Mouse (Mus musculus): Measurements from ENCODE around the gene Themis. TPM values are rescaled to one million over a fixed set of nuclear protein-coding genes. Genes with fewer than 3 reads are reported as not detected.

The Themis gene
- 1.6 and 2.9 TPM in 2 replicates for total RNA-seq (2021)
- long read RNA-seq, experiment 1, partial matches to known transcripts: 1 of 1 reads
- long read RNA-seq, experiment 1, other reads (novel, unspliced or antisense): 0 of 1 reads
- long read RNA-seq, experiment 2: 0 reads

DNA sequence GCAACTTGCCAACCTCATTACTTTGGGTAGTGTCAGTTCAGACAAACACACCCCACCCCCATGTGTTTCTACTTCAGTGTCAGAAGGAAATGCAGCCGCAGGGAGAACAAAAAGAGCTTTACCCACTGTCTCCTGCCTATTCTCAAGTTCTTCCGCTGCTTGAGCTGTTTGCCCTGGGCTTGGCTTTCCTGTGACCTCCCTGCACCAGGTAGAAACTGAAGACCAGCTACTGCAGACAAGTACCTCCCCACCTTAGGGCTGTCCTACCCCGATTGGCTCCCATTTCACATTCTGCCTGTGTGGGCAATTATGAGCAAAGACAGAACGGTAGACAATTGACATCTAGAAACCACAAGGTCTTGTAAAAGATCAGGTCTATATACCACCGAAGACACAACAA lies at the start of gene Themis:
Gene Themis (plus strand): TSS at position 100 of the 400 bp plus-strand sequence.
- no peak for DNase-seq

DNA sequence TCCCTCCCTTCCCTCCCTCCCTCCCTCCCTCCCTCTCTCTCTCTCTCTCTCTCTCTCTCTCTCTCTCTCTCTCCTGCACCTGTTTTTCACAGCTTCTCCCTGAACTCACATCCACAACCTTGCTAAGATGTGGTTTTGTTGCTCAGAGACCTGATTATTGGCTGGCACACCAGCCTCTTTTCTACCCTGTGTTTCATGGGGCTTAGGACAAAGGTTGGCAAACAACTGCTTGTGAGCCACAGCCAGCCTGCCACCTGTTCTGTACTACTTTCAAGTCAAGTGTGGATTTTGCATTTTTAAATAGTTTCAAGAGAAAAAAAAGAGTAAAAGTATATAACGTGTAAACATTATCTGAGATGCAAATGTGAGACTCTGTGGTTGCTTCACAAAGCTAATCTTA lies 48.7 kb upstream of the Themis start:
- no peak for DNase-seq

DNA sequence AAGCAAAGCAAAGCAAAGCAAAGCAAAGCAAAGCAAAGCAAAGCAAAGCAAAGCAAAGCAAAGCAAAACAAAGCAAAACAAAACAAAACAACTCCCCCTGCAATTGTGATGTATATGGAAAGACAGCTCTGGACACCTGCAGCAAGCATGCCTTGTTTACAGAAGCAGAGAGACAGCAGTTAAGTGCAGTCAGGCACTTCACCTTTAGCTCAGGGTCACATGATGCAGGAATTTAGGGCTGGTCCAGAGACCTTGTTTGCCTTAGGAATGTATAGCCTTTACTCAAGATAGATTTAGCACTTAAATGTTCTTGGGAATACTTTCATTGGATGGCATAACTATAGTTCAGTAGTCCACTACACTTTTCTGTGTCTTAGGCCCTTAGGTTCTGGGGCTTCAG lies 32.1 kb upstream of the Themis start:
- DNase-seq: no peak

DNA sequence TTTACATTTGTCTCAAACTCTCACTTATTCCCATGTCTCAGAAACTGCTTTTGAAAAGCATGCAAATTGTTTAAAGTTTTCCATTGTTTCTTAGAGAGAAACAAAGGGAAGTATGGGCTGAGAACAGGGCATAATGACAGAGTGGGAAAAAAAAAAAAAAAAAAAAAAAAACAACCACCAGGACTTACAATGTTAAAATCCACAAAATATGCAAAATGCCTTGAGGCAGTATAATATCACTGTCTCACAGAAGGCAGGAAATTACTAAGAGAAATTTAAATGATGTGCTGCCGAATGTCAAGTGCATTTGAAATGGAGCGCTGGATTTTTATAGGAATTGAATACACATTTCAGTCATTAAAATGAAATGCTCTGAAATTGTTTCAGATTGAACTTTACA lies 26.3 kb upstream of the Themis start:
- no peak for DNase-seq

DNA sequence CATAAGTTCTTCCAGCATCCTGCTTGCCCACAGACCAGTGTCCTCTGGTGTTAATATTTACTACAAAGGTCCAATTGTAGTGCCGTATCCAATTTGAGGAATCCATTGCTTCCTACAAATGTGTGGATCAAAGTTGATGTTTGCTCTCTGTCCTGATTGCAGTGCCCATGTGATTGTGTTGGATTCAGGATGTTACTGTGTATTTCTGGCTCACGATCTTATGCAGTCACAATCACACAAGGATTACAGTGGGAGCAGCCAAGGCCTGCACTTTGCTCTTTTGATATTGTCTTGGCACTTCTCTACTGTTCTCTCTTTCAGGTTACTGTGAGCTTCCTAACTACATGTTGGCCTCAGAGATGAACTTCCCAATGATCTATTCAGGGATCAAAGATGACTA lies 20.3 kb upstream of the Themis start:
- no peak for DNase-seq

DNA sequence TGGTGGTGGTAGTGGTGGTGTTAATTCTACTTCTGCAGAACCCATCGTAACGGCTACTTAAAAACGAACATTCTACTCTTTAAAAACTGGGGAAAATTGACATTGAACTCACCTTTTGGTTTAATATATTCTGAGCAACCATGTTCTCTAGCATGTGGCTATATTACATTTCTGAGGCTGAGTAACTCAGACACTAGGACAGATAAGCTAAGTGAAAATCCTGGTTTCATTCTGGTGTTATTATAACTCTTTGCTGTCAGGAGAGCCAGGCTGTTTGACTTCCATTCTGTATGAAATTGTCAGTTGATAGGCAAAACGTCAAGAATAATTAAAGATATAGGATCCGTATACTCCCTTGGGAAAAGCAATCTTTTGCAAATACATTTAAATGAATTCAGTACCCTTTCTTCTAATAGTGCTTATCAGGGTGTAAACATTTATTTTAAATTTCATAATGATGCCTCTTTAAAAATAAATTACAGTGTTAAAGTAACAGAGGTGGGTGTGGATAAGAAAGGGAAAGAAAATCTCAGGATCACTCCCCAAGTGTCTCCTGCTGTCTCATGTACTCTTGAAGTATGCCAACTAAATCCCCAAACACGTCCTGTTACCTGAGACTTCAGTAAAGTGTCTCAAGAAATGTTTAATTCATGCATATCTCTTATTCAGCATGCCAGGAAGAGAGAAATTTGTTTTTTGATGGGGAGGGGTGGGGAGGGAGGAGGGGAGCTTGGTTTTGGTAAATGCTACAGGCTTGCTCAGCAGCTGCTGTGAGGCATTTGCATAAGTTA lies 18.9 kb upstream of the Themis start:
- no peak for DNase-seq

DNA sequence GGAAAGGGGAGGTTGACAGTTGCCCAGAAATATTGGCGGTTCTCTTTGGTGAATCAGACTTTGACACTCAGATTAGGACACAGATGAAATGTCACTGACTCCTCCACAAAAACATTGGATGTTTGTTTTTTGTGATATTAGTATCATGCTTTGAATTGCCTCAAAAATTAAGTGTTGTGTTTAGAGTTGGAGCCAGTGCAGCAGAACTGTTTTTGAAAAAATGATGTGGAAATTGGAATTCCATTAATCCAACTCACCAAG lies 18.3 kb upstream of the Themis start:
- DNase-seq: no peak

DNA sequence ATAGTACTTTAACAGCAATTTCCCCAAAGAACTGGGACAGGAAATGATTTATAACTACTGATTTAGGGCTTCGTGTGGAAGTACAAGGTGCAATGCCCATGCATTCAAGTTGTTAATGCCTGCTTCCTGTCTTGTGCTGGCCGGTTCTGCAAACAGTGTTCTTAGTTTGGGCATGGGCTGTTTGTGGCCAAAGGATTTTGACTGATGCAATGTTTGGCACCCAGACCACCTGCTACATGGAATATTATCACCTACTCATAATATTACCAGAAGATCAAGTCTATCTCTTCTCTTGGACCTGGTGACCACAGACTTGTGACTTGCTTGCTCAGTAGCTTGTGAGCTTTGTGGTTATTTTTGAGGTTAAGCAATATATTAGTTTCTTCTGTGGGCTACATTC lies 16.2 kb upstream of the Themis start:
- DNase-seq: no peak

DNA sequence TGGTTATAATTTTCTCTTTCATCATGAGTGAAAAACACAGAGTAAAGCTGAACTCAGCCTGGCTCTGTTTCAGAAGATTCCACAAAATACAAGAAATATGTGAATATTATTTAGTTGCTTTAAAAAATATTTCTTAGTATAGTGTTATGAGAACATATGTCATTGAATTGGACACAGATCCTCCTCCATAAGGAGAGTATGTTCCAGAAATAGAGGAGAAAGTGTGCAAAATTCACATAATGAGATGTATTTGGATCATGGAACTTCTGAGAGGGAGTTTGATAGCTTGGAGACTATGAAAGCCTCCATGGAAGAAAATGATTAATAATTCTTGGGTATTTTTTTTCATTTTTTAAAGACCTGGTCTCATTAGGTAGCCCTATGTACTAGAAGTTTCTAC lies 13.4 kb upstream of the Themis start:
- no peak for DNase-seq

DNA sequence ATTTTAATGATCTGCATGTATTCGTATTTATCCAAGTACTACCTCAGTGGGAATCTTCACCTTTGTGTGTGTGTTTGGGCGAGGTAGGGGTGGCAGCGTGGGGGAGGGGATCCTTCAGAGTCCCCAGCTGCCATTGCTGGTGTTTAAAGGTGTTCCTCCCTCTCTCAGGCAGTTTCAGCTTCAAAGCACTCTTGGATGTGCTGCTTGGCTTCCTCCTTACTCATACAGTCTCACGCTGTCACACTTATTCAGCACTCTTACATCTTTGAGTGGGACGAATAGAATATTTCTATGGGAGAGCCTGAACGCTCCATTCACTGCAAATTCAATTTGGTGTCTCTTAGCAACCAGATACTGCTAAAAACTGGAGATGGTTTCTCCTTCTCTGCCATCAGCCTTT lies 3.0 kb upstream of the Themis start:
- DNase-seq: no peak

DNA sequence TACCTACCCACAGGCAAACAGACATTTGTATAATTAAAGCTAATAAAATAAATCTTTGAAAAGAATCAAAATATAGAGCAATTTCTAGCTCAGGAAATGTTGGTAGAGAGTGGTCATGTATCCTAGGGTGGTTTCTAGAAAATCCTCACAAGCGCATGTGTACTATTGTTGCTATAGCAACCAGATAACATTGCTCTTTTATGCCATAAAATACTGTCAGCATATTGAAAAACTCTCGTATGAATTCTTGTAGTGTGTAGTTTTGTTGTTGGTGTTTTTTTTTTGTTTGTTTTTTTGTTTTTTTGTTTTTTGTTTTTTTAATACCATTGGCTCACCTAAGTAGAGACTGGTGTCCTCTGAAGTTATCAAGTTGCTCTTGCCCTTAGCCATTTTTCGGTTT lies 5.8 kb downstream of the Themis start:
- DNase-seq: no peak

DNA sequence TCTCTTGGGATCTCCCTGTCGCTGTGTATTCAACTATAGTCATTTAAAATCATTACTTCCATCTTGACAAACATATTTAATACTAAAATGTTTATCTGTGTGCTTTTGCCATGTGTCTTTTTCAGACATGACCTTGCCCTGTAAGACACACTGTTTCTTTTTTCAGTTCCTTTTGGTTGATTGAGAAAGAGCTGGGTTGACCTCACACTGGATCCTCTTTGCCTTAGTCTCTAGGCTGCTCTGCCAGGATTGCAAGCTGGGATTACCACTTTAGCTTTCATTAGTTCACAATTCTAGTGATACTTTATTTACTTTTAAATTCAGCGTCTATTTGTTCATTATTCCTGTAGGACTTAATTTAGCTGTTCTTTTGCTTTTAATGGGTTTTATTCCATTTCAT lies 7.2 kb downstream of the Themis start:
- DNase-seq: no peak

DNA sequence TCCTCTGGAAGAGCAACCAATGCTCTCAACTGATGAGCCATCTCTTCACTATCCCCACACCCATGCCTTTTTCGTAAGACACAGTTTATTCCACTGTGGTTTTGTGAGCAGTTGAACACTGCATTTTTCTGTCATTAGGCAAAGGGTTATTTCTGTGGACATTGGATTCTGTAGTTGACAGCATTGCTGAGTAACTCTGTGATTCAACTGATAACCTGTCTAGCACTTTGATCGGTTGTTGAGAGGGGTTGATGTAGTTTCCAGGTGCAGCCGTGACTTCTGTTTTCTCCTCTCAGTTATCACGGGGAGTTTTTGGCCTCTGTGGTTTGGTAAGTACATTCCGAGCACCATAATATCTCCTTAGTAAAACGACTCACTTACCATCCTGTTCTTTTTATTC lies 26.8 kb downstream of the Themis start:
- no peak for DNase-seq

DNA sequence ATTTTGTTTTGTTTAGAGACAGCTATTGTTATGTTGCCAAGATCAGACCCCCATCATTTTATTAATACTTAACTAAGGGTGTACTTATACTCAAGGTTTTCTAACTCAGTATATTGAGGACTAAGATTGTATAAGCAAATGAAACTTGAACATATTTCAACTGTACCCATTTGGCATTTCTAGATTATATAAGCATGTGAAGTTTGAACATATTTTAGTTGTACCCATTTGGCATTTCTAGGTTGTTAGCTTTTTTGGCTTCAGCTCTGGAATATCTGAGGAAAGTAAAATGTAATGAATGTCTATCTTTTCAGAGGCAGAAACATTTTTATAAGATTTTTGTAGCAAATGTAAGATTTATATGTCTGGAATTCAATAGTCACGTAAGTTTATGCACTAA lies 27.9 kb downstream of the Themis start:
- DNase-seq: no peak

DNA sequence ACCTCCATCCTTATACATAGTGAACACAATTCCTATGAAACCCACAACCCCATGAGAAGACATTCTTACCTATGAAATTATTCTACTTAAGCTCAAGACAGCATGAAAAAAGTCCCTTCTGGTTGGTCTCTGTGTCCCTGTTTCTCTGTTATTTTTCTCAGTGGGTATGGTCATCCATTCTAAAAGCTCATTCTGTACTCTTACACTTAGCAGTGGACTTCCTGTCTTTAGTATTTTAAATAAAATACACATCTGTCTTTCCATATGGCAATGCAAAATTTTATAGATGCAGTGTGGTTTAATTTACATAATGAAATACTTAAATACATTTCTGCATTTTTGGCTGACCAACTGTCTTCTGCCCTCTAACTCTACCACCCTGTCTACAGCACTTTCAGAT lies 30.0 kb downstream of the Themis start:
- no peak for DNase-seq

DNA sequence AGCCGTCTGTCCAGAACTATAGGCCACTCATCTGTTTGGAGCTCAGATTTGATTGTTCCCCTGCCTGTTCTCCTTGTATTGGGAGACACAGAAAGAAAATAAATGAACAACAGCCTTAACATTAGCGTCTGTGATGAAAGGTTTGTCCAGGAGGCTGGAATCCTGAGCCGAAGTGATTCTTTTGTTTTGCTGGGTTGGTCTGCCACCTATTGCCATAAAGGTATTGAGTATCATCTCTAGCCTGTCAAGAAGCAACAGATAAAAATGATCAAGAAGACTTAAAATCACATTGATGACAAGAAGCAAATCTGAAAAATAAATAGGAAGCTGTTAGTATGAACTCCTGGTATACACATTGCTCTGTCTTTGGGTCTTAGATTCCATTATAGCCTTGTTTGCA lies 53.7 kb downstream of the Themis start:
- no peak for DNase-seq

DNA sequence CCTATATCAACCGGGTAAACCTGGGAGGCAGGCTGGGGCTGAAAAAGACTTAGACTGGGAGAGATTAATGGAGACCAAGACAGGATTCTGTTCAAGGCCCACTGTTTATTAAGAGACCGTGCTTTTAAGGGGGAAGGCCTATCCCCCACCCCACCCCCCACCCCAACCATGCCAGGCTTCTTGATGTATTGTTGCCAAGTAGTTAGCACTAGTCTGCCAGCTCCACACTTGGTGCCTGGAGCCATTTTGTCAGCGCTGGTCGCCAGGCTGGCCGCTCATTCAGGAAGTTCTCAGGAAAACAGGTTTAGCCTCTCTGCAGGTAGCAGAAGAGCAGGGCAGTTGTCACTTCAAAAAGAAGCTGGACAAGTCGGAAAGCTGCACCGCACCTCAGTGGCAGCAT lies 55.1 kb downstream of the Themis start:
- no peak for DNase-seq

DNA sequence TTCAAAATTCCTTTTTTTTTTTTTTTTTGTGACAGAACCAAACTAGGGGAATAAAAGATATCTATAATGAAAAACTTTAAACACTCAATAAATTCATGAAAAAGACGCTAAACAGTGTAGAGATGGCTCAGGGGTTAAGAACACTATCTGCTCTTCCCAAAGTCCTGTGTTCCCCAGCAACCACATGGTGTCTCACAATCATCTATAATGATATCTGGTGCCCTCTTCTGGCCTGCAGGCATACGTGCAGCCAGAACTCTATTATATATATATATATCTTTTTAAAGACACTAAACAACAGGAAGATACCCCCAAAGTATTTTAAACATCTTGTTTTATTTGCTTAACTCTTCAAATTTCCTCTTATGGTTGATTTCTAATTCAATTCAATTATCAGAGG lies 62.0 kb downstream of the Themis start:
- DNase-seq: peak; percentile 24

DNA sequence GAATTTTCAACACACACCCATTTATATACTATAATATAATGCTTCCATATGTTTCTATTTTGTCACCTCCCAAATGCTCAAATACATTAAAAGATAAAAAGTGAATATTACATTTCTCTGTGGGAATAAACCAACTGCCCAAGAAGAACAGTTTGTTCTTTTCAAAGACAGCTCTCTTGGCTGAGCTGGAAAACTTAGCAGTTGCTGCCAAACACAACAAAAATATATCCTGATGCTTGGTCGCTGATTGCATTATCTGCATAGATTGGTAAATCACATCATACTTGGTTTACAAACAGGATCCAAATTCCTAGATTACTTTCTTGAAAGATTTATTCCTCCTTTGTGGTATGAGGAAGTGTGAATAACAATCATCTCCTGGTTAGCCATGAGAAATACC lies 69.8 kb downstream of the Themis start:
- DNase-seq: no peak

DNA sequence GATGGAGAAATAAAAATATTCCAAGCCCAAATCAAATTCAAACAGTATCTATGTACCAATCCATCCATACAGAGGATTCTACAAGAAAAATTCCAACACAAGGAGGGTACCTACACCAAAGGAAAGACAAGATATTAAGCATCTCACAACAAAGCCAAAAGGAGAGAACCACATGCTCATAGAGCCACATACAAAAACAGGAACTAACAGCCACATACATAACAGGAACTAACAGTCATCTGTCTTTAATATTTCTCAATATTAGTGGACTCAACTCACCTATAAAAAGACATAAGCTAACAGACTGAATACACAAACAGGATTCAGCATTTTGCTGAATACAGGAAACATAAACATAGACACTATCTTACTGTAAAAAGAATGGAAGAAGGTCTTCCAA lies 78.3 kb downstream of the Themis start:
- DNase-seq: no peak

DNA sequence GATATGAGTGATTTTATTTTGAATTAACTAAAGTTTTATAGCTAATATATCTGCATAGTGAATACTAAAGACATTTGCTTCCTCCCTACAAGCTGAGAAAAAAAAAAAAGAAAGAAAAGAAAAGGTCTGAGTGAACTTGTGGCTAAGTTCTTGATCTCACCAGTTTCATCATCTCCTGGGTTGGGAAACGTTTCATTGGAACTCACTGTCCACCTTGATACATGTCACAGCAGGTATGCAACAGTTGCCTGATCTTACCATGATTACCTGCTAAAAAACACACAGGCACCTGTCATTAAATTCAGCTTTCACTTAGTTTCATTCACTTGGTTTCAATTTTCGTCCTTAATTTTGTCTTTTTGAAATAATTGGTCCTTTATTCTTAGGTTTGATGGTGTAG lies 85.2 kb downstream of the Themis start:
- no peak for DNase-seq

DNA sequence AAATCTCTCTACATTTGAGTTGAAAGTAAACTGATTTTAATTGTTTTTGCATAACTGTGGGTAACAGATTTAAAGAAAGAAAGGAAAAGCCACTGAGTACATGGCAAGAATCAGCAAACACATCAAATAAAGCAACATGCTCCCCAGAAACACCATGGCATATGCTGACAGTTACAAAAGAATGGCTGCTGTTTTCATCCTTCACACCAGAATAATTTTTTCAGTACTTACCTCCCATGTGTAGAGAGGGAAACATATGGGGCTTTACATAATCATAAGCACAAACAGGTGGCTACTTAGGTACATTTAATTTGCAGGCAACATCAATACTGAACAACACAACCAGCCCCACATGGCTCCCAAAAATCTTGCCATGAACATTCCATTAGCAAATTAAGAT lies 86.8 kb downstream of the Themis start:
- DNase-seq: no peak

DNA sequence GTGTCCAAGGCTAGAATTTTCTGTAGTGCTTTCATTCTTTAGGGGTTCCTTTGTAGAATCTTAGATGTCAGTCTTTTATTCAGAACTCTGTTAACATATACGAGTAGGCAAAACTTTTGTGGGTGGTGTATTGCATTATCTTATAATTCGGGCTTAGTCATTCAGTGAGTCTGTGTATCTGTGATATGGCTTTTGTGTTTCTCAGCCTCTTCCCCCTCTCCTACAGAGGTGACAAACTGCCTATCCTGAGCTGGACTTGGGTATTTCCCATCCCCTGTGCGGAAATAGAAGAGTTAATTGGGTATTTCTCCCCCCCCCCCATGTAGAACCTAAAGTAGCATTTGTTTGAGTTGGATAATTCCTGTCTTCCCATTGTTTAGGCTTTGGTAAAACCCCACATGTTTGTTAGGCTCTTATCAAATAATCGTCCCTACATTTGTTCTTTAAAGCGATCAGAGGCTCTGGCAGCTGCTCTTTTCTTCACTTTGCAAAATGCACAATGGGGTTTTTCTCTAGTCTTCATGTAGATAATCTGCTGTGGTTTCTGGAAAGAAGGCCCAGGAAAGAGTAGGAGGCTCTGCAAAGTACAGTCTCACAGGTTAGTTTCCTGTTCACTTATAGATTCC lies 108.7 kb downstream of the Themis start:
- no peak for DNase-seq

DNA sequence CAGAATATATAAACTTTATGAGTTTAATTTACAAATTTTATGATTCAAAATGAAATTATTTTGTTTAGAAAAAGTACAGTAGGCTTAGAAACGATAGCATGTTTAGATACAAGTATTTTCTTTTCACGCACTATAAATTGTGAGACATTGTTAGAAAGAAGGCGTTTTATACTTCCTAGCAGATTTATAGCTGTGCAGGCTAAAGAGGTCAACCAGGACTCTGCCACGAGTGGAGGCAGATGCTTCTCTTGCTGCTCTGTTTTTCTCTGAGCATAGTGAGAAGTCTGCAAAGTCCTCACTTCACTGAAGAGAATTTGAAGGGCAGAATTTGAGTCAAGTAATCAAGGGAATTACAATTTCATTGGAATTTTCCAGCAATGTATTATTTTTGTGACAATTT lies 131.3 kb downstream of the Themis start:
- DNase-seq: no peak
